ENCODE assay signal across 17 mouse cellular contexts in genomic region chr11:55772107-55772506, GRCm38 (mm10).
DNase-seq lines count a peak whose midpoint lies in the region; ATAC-seq and TF ChIP-seq lines count a peak whose summit lies in the region.
"Had no signal": no experiment of that assay in that cellular context is flagged by ENCODE, and none has a peak within 500 bp of the region (broad histone marks: within the 10 kb centered on the region; RNA-seq: fewer than 3 reads in every experiment).

No protein-coding gene starts in this region.

- H3K36me3 ChIP-seq in hindbrain, postnatal 0 days (ENCODE audit: insufficient read depth, low read length) = no peaks in the 10 kb centered on the region
- H3K36me3 ChIP-seq in neural tube, embryonic 11.5 days (ENCODE audit: control insufficient read depth, insufficient read depth, low read length) = no peaks in the 10 kb centered on the region
- H3K36me3 ChIP-seq in forebrain, postnatal 0 days (ENCODE audit: insufficient read depth) = no peaks in the 10 kb centered on the region
- H3K36me3 ChIP-seq: liver, embryonic 12.5 days; midbrain, embryonic 12.5 days had no signal

- TF ChIP-seq CTCF in hindbrain, postnatal 0 days (IDR thresholded peaks at IDR 0.05; ENCODE audit: low read depth) = no peak
- TF ChIP-seq CTCF in forebrain, postnatal 0 days (IDR thresholded peaks at IDR 0.05; ENCODE audit: low read depth) = no peak

- intact Hi-C loops in left cerebral cortex, postnatal 4 days (cut with DNase I) = no loop called here

- 33% methylated on average over 13 of the region's 13 CpGs for WGBS in hindbrain, postnatal 0 days
- 31% methylated on average over 13 of the region's 13 CpGs for WGBS in neural tube, embryonic 11.5 days
- WGBS in forebrain, postnatal 0 days = 83% methylated on average over 13 of the region's 13 CpGs

- peak; percentile 38 for DNase-seq in left cerebral cortex, adult 11 months (ENCODE audit: low spot score)
- DNase-seq in left cerebral cortex, postnatal 4 days = no peak
- DNase-seq in embryo, embryonic 11 days = peak; percentile 13
- peak; percentile 25 for DNase-seq in hindbrain, postnatal 0 days (ENCODE audit: low spot score)
- peak; percentile 51 for DNase-seq in neural tube, embryonic 11.5 days (ENCODE audit: low spot score)
- no peak for DNase-seq in retina, embryonic 14.5 days (ENCODE audit: low spot score)
- DNase-seq in forebrain, postnatal 0 days = no peak
- DNase-seq in urinary bladder, adult 2 months (ENCODE audit: low spot score) = no peak
- DNase-seq: cerebellum, adult 9-10 months; heart, adult 18-20 months; heart, postnatal 10 days had no signal

- no peak overlapping the region for H3K27ac ChIP-seq in hindbrain, postnatal 0 days
- peak overlapping the region; percentile 69 for H3K27ac ChIP-seq in neural tube, embryonic 11.5 days (ENCODE audit: low read depth, low read length)
- no peak overlapping the region for H3K27ac ChIP-seq in forebrain, postnatal 0 days (ENCODE audit: low read depth, low read length)
- H3K27ac ChIP-seq: liver, embryonic 12.5 days; midbrain, embryonic 12.5 days; stomach, postnatal 0 days had no signal

- H3K27me3 ChIP-seq in hindbrain, postnatal 0 days (ENCODE audit: insufficient read depth, low read length) = no peaks in the 10 kb centered on the region
- H3K27me3 ChIP-seq in neural tube, embryonic 11.5 days (ENCODE audit: control insufficient read depth, insufficient read depth, low read length) = no peaks in the 10 kb centered on the region
- no peaks in the 10 kb centered on the region for H3K27me3 ChIP-seq in forebrain, postnatal 0 days (ENCODE audit: insufficient read depth, low read length)
- H3K27me3 ChIP-seq: liver, embryonic 12.5 days; midbrain, embryonic 12.5 days had no signal

- H3K9ac ChIP-seq in hindbrain, postnatal 0 days (replicated peaks; ENCODE audit: low read length) = no peak overlapping the region
- no peak overlapping the region for H3K9ac ChIP-seq in neural tube, embryonic 11.5 days (ENCODE audit: low read length)
- no peak overlapping the region for H3K9ac ChIP-seq in forebrain, postnatal 0 days
- H3K9ac ChIP-seq: liver, embryonic 12.5 days; midbrain, embryonic 12.5 days had no signal

- H3K9me3 ChIP-seq in hindbrain, postnatal 0 days (ENCODE audit: low read length) = no peaks in the 10 kb centered on the region
- no peaks in the 10 kb centered on the region for H3K9me3 ChIP-seq in neural tube, embryonic 11.5 days (ENCODE audit: control insufficient read depth, low read length)
- H3K9me3 ChIP-seq in forebrain, postnatal 0 days (ENCODE audit: low read length) = no peaks in the 10 kb centered on the region
- H3K9me3 ChIP-seq: liver, embryonic 12.5 days; midbrain, embryonic 12.5 days had no signal

- no peaks in the 10 kb centered on the region for H3K4me1 ChIP-seq in hindbrain, postnatal 0 days (ENCODE audit: insufficient read depth, low read length)
- H3K4me1 ChIP-seq in neural tube, embryonic 11.5 days (ENCODE audit: control insufficient read depth, insufficient read depth, low read length) = peaks cover 5% of the 10 kb centered on the region; the same call in 1 of the 2 replicates
- no peaks in the 10 kb centered on the region for H3K4me1 ChIP-seq in forebrain, postnatal 0 days (ENCODE audit: insufficient read depth)
- H3K4me1 ChIP-seq: liver, embryonic 12.5 days; midbrain, embryonic 12.5 days had no signal

- H3K4me3 ChIP-seq in hindbrain, postnatal 0 days (ENCODE audit: low read length) = no peak overlapping the region
- H3K4me3 ChIP-seq in neural tube, embryonic 11.5 days (ENCODE audit: low read depth, low read length) = no peak overlapping the region
- no peak overlapping the region for H3K4me3 ChIP-seq in forebrain, postnatal 0 days (ENCODE audit: low read depth, low read length)
- H3K4me3 ChIP-seq: liver, embryonic 12.5 days; midbrain, embryonic 12.5 days had no signal

- H3K4me2 ChIP-seq in hindbrain, postnatal 0 days (ENCODE audit: low read depth, low read length) = 0 out of 2 replicates have a peak overlapping the region, but pooled peaks have one; percentile 2
- peak overlapping the region; percentile 27; the same call in 1 of the 2 replicates for H3K4me2 ChIP-seq in neural tube, embryonic 11.5 days (ENCODE audit: low read depth)
- no peak overlapping the region for H3K4me2 ChIP-seq in forebrain, postnatal 0 days (ENCODE audit: low read depth)
- H3K4me2 ChIP-seq: liver, embryonic 12.5 days; midbrain, embryonic 12.5 days had no signal

- 0 out of 2 replicates have a peak, but pooled peaks have one; percentile 53 for ATAC-seq in hindbrain, postnatal 0 days
- ATAC-seq in neural tube, embryonic 11.5 days (ENCODE audit: insufficient read depth, low FRiP score, low TSS enrichment) = peak; percentile 72
- no peak for ATAC-seq in forebrain, postnatal 0 days
- ATAC-seq: forebrain, embryonic 14.5 days; intestine, embryonic 16.5 days; liver, embryonic 12.5 days; lung, postnatal 0 days had no signal

Comparison
In these comparisons a context has a peak if more than half of its experiments do, and no peak if none do; other contexts are left out.
1. DNase-seq: peak in left cerebral cortex, adult 11 months (single experiment), embryo, embryonic 11 days (single experiment), hindbrain, postnatal 0 days (single experiment) and neural tube, embryonic 11.5 days (single experiment); none in left cerebral cortex, postnatal 4 days (single experiment), retina, embryonic 14.5 days (single experiment), forebrain, postnatal 0 days (single experiment) and urinary bladder, adult 2 months (single experiment).